Mouse (Mus musculus): ENCODE measurements around the gene Atp4a.

- TF ChIP-seq CTCF (IDR thresholded peaks at IDR 0.05; ENCODE audit: low read depth, low read length) (no peak), POLR2A (IDR thresholded peaks at IDR 0.05; ENCODE audit: insufficient read depth, low read length) (no peak)
Measured at GRCm38 (mm10) chr7:30719669-30720068, 7.7 kb downstream of the Atp4a start.
